Mouse (Mus musculus) layer of hippocampus, adult 2 months (tissue): Measurements from ENCODE around the gene Nkx2-9. TPM values are rescaled to one million over a fixed set of nuclear protein-coding genes. Genes with fewer than 3 reads are reported as not detected.

ENCODE experiments used
- DNase-seq, 2 experiments: peaks; one replicate each; pipeline ENCODE4 v3.0.0; 2022; ENCODE audit warnings: low spot score in 2 of 2
- H3K27ac ChIP-seq: fragments of 200-600 bp; 2 replicates; pipeline ENCODE4 v1.8.1; 2022
- H3K4me3 ChIP-seq: fragments of 200-600 bp; 2 replicates; pipeline ENCODE4 v1.8.1; 2022; ENCODE audit warnings: mild to moderate bottlenecking
- CTCF ChIP-seq: fragments of 200-600 bp; conservative IDR thresholded peaks from 2 replicates; pipeline ENCODE4 v1.8.1; 2022; ENCODE audit warnings: antibody characterized with exemption, mild to moderate bottlenecking, moderate library complexity
- long read RNA-seq, 2 experiments: library from polyadenylated mRNA; stranded (forward); transcript quantifications; one replicate each; pipeline ENCODE4 v2.0.0; 2021; ENCODE audit warnings: borderline mapping rate in 2 of 2
- total RNA-seq, 2 experiments: library from RNA; stranded (reverse); gene quantifications; 2 replicates each; pipeline ENCODE4 v1.2.3; 2021

The Nkx2-9 gene
- not detected for total RNA-seq
- long read RNA-seq, experiment 1, result 0 reads
- long read RNA-seq, experiment 2, result 0 reads

DNA sequence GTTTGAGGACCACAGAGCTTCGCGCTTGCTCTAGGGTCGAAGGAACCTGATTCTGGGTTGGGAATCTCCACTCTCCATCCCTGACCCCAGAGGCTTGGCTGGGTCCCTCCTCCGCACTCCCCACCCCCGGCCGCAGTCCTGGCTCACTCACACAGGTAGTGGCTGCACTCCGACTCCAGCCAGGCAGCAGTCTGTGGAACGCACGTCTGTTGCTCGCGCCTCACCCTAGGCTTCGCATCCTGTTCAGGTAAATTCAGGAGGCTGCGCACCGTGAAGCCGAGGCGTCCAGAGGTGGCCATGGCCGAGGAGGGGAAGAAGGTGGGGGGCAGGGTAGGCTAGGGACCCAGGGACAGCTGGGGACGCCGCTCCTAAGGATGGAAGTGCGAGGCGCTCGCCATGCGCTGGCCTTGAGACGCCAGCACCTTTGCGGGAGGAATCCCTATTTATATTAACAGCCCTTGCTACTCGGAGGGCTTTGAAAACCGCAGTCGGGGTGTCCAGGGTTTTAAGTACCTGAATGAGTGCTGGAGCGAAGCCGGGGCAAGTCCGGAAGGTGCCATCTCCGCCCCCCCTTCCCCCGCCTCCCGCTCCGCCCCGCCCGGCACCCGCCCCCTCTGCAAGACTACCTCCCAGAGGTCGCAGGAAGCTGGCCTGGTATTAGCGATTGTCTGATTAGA, at the start of gene Nkx2-9:
Nkx2-9 (minus strand) TSS at position 524 of the 677 bp plus-strand sequence.
- no peak within 1 kb of the TSS; the same call in 1 of the 2 replicates for H3K4me3 ChIP-seq
- DNase-seq, result no peak

DNA sequence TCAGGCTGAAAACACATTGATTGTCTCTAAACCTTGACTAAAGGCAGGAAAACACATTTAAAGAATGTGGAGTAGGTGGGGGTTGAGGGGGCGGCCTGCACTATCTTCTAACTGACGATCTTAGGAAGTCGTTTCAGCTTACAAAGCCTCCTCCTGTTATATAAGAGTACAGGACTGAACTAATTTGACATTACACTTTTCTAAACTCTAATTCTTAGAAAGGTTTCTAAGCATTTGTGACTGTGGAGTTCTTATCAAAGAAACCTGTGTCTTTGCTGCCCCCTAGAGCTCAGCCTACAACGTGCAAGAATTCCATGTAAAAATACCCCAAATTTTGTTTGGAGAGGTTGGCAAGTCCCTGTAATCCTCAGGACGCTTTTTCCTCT, 24.1 kb upstream of the Nkx2-9 start:
- Histone ChIP-seq H3K4me3 (peak overlapping the region; percentile 53), H3K27ac (no peak overlapping the region)
- TF ChIP-seq CTCF, result peak; percentile 70
- peak; percentile 35 to 71 for DNase-seq

More for the DNA sequence above, at the start of gene Nkx2-9:
- H3K27ac ChIP-seq, result no peak within 1 kb of the TSS
- TF ChIP-seq CTCF, result no peak

DNA sequence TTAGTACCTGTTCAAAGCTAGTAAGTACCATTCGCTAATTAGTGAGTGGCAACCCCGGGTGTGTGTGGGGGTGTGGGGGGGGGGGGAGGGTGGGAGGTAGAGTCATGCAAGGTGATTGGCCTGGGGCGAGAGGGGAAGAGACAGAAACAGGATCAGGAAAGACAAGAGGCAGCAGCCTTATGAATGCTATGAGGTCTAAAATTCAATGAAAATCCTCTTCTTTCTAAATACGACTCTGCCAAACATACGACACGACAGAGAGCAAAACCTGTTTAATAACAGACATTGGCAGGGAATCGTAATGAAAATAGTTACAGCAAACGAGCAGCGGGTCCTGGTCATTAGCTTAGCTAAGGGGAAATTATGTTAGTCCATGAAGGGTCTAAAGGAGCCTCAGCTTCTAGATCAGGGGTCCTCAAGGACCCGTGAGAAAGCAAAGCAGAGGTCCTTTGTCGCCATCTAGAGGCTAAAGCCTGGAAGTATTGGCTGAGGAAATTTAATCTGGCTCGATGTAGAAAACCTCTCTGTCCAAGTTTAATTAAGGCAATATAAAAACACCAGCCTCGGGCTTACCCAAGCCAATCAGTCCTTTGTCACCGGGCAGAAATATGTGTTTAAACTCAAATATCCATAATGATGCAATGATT, 23.6 kb upstream of the Nkx2-9 start:
- TF ChIP-seq CTCF, result peak; percentile 73
- H3K27ac ChIP-seq, result no peak overlapping the region
- H3K4me3 ChIP-seq, result peak overlapping the region; percentile 53
- DNase-seq, result peak; percentile 45 to 50

GRCm38 (mm10) chr12:56616088-56616487, 3.0 kb upstream of the Nkx2-9 start:
- Histone ChIP-seq H3K27ac (no peak overlapping the region), H3K4me3 (no peak overlapping the region)
- DNase-seq, result no peak
- no peak for TF ChIP-seq CTCF

DNA sequence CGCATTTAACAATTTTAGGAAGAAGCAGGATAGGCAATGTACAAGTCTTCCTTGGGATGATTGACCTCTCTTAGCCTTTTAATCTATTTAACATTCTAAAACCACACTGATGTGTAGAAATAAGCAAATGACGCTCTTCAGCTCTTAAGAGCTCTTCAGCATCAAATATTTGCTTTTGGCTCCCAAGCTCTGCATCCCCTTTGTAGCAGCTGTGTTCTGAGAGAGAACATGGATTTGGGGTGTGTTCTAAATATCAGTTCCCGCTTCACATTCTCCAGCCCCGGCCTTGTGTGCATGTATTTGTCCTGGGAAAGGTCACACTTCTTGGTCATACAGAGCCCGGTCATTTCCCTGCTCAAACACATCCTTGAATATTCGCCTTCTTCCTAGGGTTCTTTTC, 2.3 kb upstream of the Nkx2-9 start:
- TF ChIP-seq CTCF, result no peak
- H3K4me3 ChIP-seq, result no peak overlapping the region

DNA sequence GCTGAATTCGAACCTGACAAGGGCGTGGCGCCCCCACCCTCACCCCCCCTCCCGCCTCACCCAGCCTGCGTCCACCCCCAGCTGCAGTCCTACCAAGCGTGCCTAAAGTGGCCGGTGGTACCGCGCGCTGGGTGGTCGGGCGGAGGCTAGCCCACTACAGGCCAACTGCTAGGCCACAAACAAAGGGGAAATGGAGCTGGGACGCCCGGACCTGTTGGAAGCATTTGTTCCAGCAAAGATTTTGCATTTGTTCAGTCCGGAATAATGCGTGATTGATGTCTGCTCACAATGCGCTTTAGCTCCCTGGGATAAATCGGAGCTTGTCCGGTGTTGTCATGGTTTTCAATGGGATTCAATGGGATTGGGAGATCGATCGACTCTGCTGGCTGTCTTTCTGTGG, 1.4 kb upstream of the Nkx2-9 start:
- no peak overlapping the region for H3K27ac ChIP-seq
- TF ChIP-seq CTCF, result no peak
- no peak overlapping the region for H3K4me3 ChIP-seq
- DNase-seq, result no peak

More for the DNA sequence above, 2.3 kb upstream of the Nkx2-9 start:
- no peak overlapping the region for H3K27ac ChIP-seq
- DNase-seq, result no peak

GRCm38 (mm10) chr12:56613916-56614510, 929 bp upstream of the Nkx2-9 start:
- Histone ChIP-seq H3K4me3 (no peak overlapping the region), H3K27ac (no peak overlapping the region)
- TF ChIP-seq CTCF, result no peak
- no peak for DNase-seq

DNA sequence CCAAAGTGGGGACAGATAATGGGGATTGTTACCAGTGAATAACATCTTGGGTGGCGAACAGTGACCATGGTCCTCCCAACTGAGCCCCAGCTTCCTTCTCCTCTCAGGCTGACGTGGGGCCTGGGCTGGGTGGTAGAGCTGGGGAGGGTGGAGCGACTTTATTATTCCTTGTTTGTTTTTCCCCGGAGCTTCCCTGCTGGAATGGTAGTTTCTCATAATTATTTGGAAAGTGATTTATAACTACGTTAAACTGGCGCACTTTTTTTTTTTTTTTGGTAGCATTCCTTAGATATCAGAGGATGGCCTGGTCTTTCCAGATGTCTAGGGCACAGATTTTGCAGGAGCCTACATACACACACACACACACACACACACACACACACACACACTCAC, 350 bp upstream of the Nkx2-9 start:
- TF ChIP-seq CTCF, result no peak
- Histone ChIP-seq H3K4me3 (no peak overlapping the region), H3K27ac (no peak overlapping the region)
- DNase-seq, result no peak

DNA sequence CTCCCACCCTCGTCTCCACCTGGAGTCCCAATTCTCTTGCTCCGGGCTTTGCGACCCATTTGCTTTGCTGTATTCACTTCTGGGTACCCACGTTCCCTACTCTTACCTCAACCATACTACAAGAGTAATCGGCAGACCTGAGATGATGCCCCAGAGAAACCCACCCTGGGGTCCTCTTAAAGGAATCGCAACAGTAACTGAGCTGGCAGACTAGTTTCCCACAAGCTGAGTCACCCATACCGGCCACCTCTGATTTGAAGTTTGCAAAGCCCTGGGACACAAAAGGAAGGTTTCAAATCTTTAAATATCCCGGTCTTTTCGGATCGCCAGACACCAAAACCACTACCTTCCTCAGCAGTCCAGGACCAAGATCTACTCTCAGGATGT, 742 bp downstream of the Nkx2-9 start:
- no peak for TF ChIP-seq CTCF
- H3K27ac ChIP-seq, result no peak overlapping the region
- no peak for DNase-seq
- H3K4me3 ChIP-seq, result no peak overlapping the region; the same call in 1 of the 2 replicates

DNA sequence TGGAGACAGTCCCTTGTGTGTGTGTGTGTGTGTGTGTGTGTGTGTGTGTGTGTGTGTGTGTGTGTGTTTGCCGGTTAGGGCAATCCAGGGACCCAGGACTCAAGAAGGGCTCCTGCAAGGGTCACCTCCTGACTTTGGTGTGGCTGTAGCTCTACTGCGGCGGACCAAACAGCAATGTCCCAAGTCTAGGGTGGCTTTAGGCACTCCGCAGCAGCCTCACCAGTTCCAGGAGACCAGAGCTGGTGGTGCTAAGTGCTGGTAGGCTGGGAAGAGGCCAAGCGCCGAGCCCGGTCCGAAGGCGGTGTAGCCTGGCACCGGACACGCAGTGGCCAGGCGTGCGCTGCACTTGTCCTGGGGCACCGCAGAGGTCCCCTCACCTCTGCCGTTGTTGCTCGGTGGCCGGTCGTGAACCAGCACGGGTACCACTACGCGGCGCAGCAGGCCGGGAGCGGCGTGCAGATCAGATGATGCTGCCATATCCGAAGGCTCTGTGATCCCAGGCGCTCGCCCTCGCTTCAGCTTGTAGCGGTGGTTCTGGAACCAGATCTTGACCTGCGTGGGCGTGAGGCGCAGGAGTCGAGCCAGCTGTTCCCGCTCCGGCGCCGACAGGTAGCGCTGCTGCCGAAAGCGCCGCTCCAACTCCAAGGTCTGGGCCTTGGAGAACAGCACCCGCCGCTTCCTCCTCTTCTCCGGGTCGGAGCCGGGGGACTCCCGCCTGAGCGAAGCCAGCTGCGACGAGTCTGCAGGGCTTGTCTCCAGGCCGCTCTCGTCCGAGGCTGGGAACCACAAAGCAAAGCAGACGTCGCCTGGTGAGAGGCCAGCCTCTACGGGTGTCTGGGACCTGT, 1.4 kb downstream of the Nkx2-9 start:
- Histone ChIP-seq H3K27ac (no peak overlapping the region), H3K4me3 (peak overlapping the region; percentile 31)
- 0 out of 2 replicates have a peak, but pooled peaks have one; percentile 3 for TF ChIP-seq CTCF
- DNase-seq, result no peak

GRCm38 (mm10) chr12:56610851-56611250, 2.2 kb downstream of the Nkx2-9 start:
- no peak for DNase-seq
- TF ChIP-seq CTCF, result no peak
- no peak overlapping the region for H3K4me3 ChIP-seq

DNA sequence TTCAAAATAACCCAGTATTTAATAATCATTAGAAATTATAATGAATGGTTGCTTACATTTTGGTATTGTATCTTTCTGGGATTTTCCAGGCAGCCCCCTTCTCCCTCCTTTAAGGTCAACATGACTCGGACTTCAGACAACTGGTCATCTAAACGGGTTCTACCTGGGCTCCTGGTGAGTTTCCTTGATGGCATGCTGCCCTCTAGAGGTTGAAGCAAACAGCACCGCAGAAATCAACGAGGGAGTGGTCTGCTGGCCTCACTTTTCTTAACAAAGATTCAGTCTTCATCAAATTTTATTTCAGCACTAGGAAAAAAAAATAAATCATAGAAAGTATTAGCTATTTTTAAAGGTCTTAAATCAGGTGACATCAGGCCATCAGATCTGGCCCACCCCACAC, 21.4 kb downstream of the Nkx2-9 start:
- peak; percentile 85 for TF ChIP-seq CTCF
- peak in 1 of 2 experiments; percentile 32 for DNase-seq
- Histone ChIP-seq H3K4me3 (no peak overlapping the region), H3K27ac (no peak overlapping the region)

More at GRCm38 (mm10) chr12:56610851-56611250, 2.2 kb downstream of the Nkx2-9 start:
- no peak overlapping the region for H3K27ac ChIP-seq
